Mouse (Mus musculus) cerebellum, adult 18-20 months (tissue): ENCODE measurements around the gene Fcgrt.

Source experiments
- DNase-seq, 2 experiments: peaks; one replicate each; pipeline ENCODE4 v3.0.0; 2021

Fcgrt gene

GRCm38 (mm10) chr7:45082401-45083299 lies 21.0 kb downstream of the Fcgrt start:
- DNase-seq: no peak

GRCm38 (mm10) chr7:45081016-45081415 lies 22.6 kb downstream of the Fcgrt start:
- no peak for DNase-seq

- peak; percentile 84 to 92 for DNase-seq
Observed at GRCm38 (mm10) chr7:45079856-45080255, 23.8 kb downstream of the Fcgrt start.

- peak; percentile 72 to 79 for DNase-seq
Observed at GRCm38 (mm10) chr7:45078513-45078912, 25.1 kb downstream of the Fcgrt start.

- DNase-seq: no peak
Observed at GRCm38 (mm10) chr7:45077829-45078228, 25.8 kb downstream of the Fcgrt start.

- no peak for DNase-seq
Observed at GRCm38 (mm10) chr7:45077322-45077721, 26.3 kb downstream of the Fcgrt start.

GRCm38 (mm10) chr7:45076501-45076900 lies 27.1 kb downstream of the Fcgrt start:
- DNase-seq: no peak

- no peak for DNase-seq
Observed at GRCm38 (mm10) chr7:45075405-45075804, 28.2 kb downstream of the Fcgrt start.

- no peak for DNase-seq
Observed at GRCm38 (mm10) chr7:45073949-45074348, 29.7 kb downstream of the Fcgrt start.

GRCm38 (mm10) chr7:45073171-45073707 lies 30.4 kb downstream of the Fcgrt start:
- no peak for DNase-seq

GRCm38 (mm10) chr7:45072230-45072629 lies 31.4 kb downstream of the Fcgrt start:
- DNase-seq: no peak

- DNase-seq: no peak
Observed at GRCm38 (mm10) chr7:45069671-45070070, 34.0 kb downstream of the Fcgrt start.

- DNase-seq: peak; percentile 47 to 51
Observed at GRCm38 (mm10) chr7:45068000-45068318, 35.7 kb downstream of the Fcgrt start.

GRCm38 (mm10) chr7:45067190-45067999 lies 36.3 kb downstream of the Fcgrt start:
- no peak for DNase-seq

GRCm38 (mm10) chr7:45062239-45062835 lies 41.3 kb downstream of the Fcgrt start, which contains the start of the genes Nosip and Prrg2:
Gene Nosip, plus strand, starts transcription at chr7:45062429.
Gene Prrg2, minus strand, starts transcription at chr7:45062677.
- DNase-seq: peak; percentile 93

GRCm38 (mm10) chr7:45061532-45062075 lies 42.0 kb downstream of the Fcgrt start:
- DNase-seq: peak in 1 of 2 experiments; percentile 29

GRCm38 (mm10) chr7:45060632-45061122 lies 43.0 kb downstream of the Fcgrt start:
- DNase-seq: no peak

- DNase-seq: no peak
Observed at GRCm38 (mm10) chr7:45058607-45059571, 44.8 kb downstream of the Fcgrt start.

- DNase-seq: no peak
Observed at GRCm38 (mm10) chr7:45056972-45057348, 46.7 kb downstream of the Fcgrt start.

GRCm38 (mm10) chr7:45056329-45056971 lies 47.2 kb downstream of the Fcgrt start:
- no peak for DNase-seq
